19 mouse cellular contexts compared by ENCODE assay signal in genomic region chr19:45025937-45026568, GRCm38 (mm10). TPM values are rescaled to one million over a fixed set of nuclear protein-coding genes. Genes with fewer than 3 reads are reported as not detected.
DNase-seq lines count a peak whose midpoint lies in the region; TF ChIP-seq lines count a peak whose summit lies in the region.
"Had no signal": no experiment of that assay in that cellular context is flagged by ENCODE, and none has a peak within 500 bp of the region (broad histone marks: within the 10 kb centered on the region; RNA-seq: fewer than 3 reads in every experiment).

No protein-coding gene starts in this region.

- H3K36me3 ChIP-seq in E14TG2a.4 (ENCODE audit: insufficient read depth, low read length) (peaks cover 48% of the 10 kb centered on the region), ES-E14 (ENCODE audit: control insufficient read depth, insufficient read depth, low read length, poor library complexity, severe bottlenecking) (peaks cover 25% of the 10 kb centered on the region; the same call in 1 of the 2 replicates)
- peaks cover 81% of the 10 kb centered on the region for H3K36me3 ChIP-seq in limb, embryonic 10.5 days

- WGBS in limb, embryonic 10.5 days = 91% methylated on average over 37 of the region's 37 CpGs

- H3K4me3 ChIP-seq in E14TG2a.4 (replicated peaks; ENCODE audit: low read length) (peak overlapping the region; percentile 71), ES-E14 (ENCODE audit: insufficient read depth in 1 of 2, low read depth in 1 of 2, low read length in 2 of 2, poor library complexity in 1 of 2, severe bottlenecking in 1 of 2) (peak overlapping the region; percentile 33 to 48)
- peak overlapping the region; percentile 14; the same call in 1 of the 2 replicates for H3K4me3 ChIP-seq in limb, embryonic 10.5 days
- H3K4me3 ChIP-seq: forebrain, embryonic 12.5 days; liver, embryonic 12.5 days; megakaryocyte, embryonic 14.5 days had no signal

- H3K9me3 ChIP-seq in E14TG2a.4 (ENCODE audit: low read length) (no peaks in the 10 kb centered on the region), ES-E14 (ENCODE audit: control insufficient read depth, insufficient read depth, low read depth, low read length) (no peaks in the 10 kb centered on the region)
- H3K9me3 ChIP-seq in limb, embryonic 10.5 days (replicated peaks) = no peaks in the 10 kb centered on the region
- H3K9me3 ChIP-seq: forebrain, embryonic 12.5 days; liver, embryonic 12.5 days; megakaryocyte, embryonic 14.5 days had no signal

- in situ Hi-C loops in ES-E14 (cut with MboI; ENCODE audit: low sequenced_read_pairs in 2 of 2, unreplicated experiment in 2 of 2) = no loop called here

- H3K27ac ChIP-seq in ES-E14 (ENCODE audit: insufficient read depth, low read depth, low read length, poor library complexity, severe bottlenecking) = no peak overlapping the region
- H3K27ac ChIP-seq in limb, embryonic 10.5 days = no peak overlapping the region
- H3K27ac ChIP-seq: forebrain, embryonic 12.5 days; hindbrain, embryonic 14.5 days; liver, embryonic 12.5 days had no signal

- H3K9ac ChIP-seq in ES-E14 (ENCODE audit: insufficient read depth, low read depth, low read length, poor library complexity, severe bottlenecking) = peak overlapping the region; percentile 29; the same call in 1 of the 2 replicates
- H3K9ac ChIP-seq: forebrain, embryonic 12.5 days; hindbrain, embryonic 14.5 days; liver, embryonic 12.5 days had no signal

- intact Hi-C loops in heart, postnatal 36 days (cut with DNase I) = no loop called here

- H3K4me1 ChIP-seq in E14TG2a.4 (replicated peaks; ENCODE audit: low read depth, low read length) (peaks cover 76% of the 10 kb centered on the region), ES-E14 (ENCODE audit: control insufficient read depth in 2 of 2, insufficient read depth in 2 of 2, low read length in 2 of 2, poor library complexity in 1 of 2) (peaks cover 8 to 47% of the 10 kb centered on the region in 2 experiments; a peak in 3 of 4 replicates)
- peaks cover 53% of the 10 kb centered on the region for H3K4me1 ChIP-seq in limb, embryonic 10.5 days

- no peak for TF ChIP-seq CTCF in E14TG2a.4 (conservative IDR thresholded peaks at IDR 0.05; ENCODE audit: low read length)

- peaks cover 58% of the 10 kb centered on the region for H3K27me3 ChIP-seq in E14TG2a.4 (ENCODE audit: insufficient read depth, low read length)
- no peaks in the 10 kb centered on the region for H3K27me3 ChIP-seq in limb, embryonic 10.5 days (ENCODE audit: low read depth, poor library complexity, severe bottlenecking)
- H3K27me3 ChIP-seq: forebrain, embryonic 12.5 days; Patski had no signal

- DNase-seq in heart, adult 11 months = peak; percentile 93
- no peak for DNase-seq in heart, postnatal 36 days
- no peak for DNase-seq in ES-E14 (ENCODE audit: low read depth, low spot score)
- no peak for DNase-seq in limb, embryonic 10.5 days (ENCODE audit: low spot score)
- DNase-seq in testis, postnatal 14 days (ENCODE audit: low spot score) = no peak
- no peak for DNase-seq in gastrocnemius, adult 18-20 months (ENCODE audit: low spot score)
- DNase-seq: embryo, embryonic 11 days; heart, postnatal 10 days; layer of hippocampus, postnatal 36 days; lung, adult 2 months; right cerebral cortex, postnatal 25 days had no signal

TF ChIP-seq in ES-E14, 5 proteins besides CTCF, POLR2A, EP300 and RAD21:
- TF ChIP-seq ZC3H11A (IDR thresholded peaks at IDR 0.05; ENCODE audit: borderline replicate concordance, low read depth, low read length) = no peak
- TF ChIP-seq ZNF384 (IDR thresholded peaks at IDR 0.05; ENCODE audit: low read depth, low read length) = no peak
- no peak for TF ChIP-seq MAFK (IDR thresholded peaks at IDR 0.05; ENCODE audit: insufficient read depth, low read depth, low read length)
- TF ChIP-seq CHD2 (IDR thresholded peaks at IDR 0.05; ENCODE audit: low read depth, low read length) = no peak
- no peak for TF ChIP-seq HCFC1 (IDR thresholded peaks at IDR 0.05; ENCODE audit: borderline replicate concordance, insufficient read depth, low read length)

RNA-seq across cellular contexts. Expression of gene Lzts2, which starts 11.8 kb away (rescaled TPM):
- 10 to 100 TPM; 61.0 to 69.7 TPM for total RNA-seq in heart, postnatal 36 days (2021)
- total RNA-seq in ES-E14 (2012; rRNA removed) = 30.6 and 31.9 TPM in 2 replicates
- polyA plus RNA-seq in limb, embryonic 10.5 days (2016; fragmentation: Nextera tagmentation; extraction: Ambion mirVana) = 87.5 and 90.8 TPM in 2 replicates
- total RNA-seq in gastrocnemius, adult 18-20 months (2021) = 10 to 100 TPM; 17.5 to 25.8 TPM

RNA-seq across cellular contexts. Expression of gene Pdzd7, which starts 19.5 kb away (rescaled TPM):
- under 1 TPM; 0.11 to 0.19 TPM for total RNA-seq in heart, postnatal 36 days (2021)
- total RNA-seq in ES-E14 (2012; rRNA removed) = 0.45 and 1.5 TPM in 2 replicates
- polyA plus RNA-seq in limb, embryonic 10.5 days (2016; fragmentation: Nextera tagmentation; extraction: Ambion mirVana) = 0.20 and 0.28 TPM in 2 replicates
- total RNA-seq in gastrocnemius, adult 18-20 months (2021) = 1 to 10 TPM; 4.7 to 5.4 TPM
- total RNA-seq: neutrophil, adult 5-6 weeks had no signal
- polyA plus RNA-seq: heart, embryonic 11.5 days; liver, embryonic 12.5 days had no signal

RNA-seq across cellular contexts. Expression of gene Mrpl43, which starts 19.8 kb away (rescaled TPM):
- total RNA-seq in heart, postnatal 36 days (2021) = 10 to 100 TPM; 48.6 to 52.3 TPM
- 50.0 and 62.7 TPM in 2 replicates for total RNA-seq in ES-E14 (2012; rRNA removed)
- polyA plus RNA-seq in limb, embryonic 10.5 days (2016; fragmentation: Nextera tagmentation; extraction: Ambion mirVana) = 69.8 and 75.3 TPM in 2 replicates
- total RNA-seq in gastrocnemius, adult 18-20 months (2021) = 10 to 100 TPM; 34.2 to 35.3 TPM

RNA-seq across cellular contexts. Expression of gene Twnk, which starts 20.6 kb away (rescaled TPM):
- total RNA-seq in heart, postnatal 36 days (2021) = 10 to 100 TPM; 29.8 to 30.2 TPM
- total RNA-seq in ES-E14 (2012; rRNA removed) = 27.2 and 28.5 TPM in 2 replicates
- 39.2 and 45.4 TPM in 2 replicates for polyA plus RNA-seq in limb, embryonic 10.5 days (2016; fragmentation: Nextera tagmentation; extraction: Ambion mirVana)
- total RNA-seq in gastrocnemius, adult 18-20 months (2021) = 10 to 100 TPM; 17.8 to 20.8 TPM

RNA-seq across cellular contexts. Expression of gene Sfxn3, which starts 21.2 kb away (rescaled TPM):
- total RNA-seq in heart, postnatal 36 days (2021) = 10 to 100 TPM; 11.6 to 14.2 TPM
- total RNA-seq in ES-E14 (2012; rRNA removed) = 4.0 and 7.1 TPM in 2 replicates
- polyA plus RNA-seq in limb, embryonic 10.5 days (2016; fragmentation: Nextera tagmentation; extraction: Ambion mirVana) = 4.6 and 8.4 TPM in 2 replicates
- total RNA-seq in gastrocnemius, adult 18-20 months (2021) = 10 to 100 TPM; 23.2 to 24.9 TPM

Comparison
In these comparisons a context has a peak if more than half of its experiments do, and no peak if none do; other contexts are left out.
1. H3K4me3 ChIP-seq: peak in every context shown above with its lines; median percentile 71 in E14TG2a.4; 40 in ES-E14; 14 in limb, embryonic 10.5 days.